Mouse (Mus musculus): Measurements from ENCODE around the gene Fxyd6. TPM values are rescaled to one million over a fixed set of nuclear protein-coding genes. Genes with fewer than 3 reads are reported as not detected.

Fxyd6 gene
- polyA plus RNA-seq, 1 experiment from 2014 or later = 293 TPM

DNA sequence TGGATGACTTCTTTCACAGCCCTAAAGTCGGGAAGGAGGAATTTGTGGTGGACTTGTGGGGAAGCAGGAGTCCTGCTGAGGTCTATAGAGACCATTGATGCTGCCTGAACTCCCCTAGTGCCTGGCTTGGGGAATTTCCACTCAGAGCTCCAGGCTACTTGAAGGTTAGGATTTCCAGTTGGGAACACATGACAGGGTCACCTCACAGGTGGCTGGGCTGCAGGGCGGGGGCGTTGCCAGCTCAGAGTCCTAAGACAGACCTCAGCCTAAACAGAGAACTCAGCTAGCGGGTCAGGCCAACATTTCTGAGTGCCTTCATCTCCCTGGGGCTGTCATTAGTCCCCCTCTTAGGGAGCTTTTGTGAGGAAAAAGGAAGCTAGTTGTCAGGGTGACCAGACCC lies 31.9 kb downstream of the Fxyd6 start:
- H3K9me3 ChIP-seq = no peaks in the 10 kb centered on the region
- no peaks in the 10 kb centered on the region for H3K36me3 ChIP-seq
- peaks cover 9% of the 10 kb centered on the region for H3K27me3 ChIP-seq
- WGBS = 48% methylated on average over 4 of the region's 4 CpGs
- ATAC-seq (ENCODE audit: low read depth) = no peak
- H3K4me1 ChIP-seq (replicated peaks) = no peaks in the 10 kb centered on the region
- no peak overlapping the region for H3K4me3 ChIP-seq
- no peak overlapping the region for H3K4me2 ChIP-seq
- H3K27ac ChIP-seq (replicated peaks) = no peak overlapping the region
- H3K9ac ChIP-seq = no peak overlapping the region

DNA sequence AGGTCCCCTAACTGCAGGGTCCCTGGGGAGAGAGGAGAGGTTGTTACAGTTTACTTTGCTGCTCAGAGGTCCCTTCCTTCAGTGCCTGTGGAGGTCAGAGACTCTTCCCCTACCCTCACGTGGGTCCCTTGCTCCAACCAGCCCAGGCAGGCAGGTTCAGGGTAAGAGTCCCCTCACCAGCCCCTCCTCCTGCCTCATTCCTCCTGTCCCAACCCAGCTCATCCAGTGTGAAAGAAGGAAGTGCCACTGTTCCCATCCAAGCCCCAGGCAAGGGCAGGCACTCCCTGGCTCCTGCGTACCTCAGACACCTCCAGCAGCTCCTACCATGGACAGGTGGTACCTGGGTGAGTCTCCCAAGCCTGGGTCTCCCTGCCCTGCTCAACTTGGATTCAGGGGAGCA lies 33.0 kb downstream of the Fxyd6 start:
- H3K4me2 ChIP-seq = no peak overlapping the region

DNA sequence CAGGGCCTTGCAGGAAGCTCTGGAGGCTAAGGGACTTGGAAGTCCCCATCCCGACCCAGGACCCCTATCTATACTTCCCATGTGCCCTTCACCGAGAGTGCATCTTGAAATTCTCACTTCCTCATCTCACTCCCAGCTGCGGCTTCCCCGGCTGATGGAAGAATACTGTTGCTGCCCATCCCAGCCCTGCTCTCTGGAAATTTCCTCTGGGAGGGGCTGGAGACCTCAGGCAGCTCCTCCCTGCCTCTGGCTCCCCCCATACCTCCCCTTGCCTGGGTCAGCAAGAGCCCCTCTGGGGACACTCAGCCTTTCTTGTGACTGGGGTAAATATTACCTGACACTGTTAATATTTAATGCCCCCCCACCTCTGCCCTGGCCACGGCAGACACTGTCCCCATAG lies 35.7 kb downstream of the Fxyd6 start:
- WGBS = 68% methylated on average over 5 of the region's 5 CpGs
- H3K4me2 ChIP-seq = no peak overlapping the region
- H3K4me1 ChIP-seq (replicated peaks) = peaks cover 11% of the 10 kb centered on the region
- no peaks in the 10 kb centered on the region for H3K9me3 ChIP-seq
- no peak for ATAC-seq (ENCODE audit: low read depth)
- H3K27ac ChIP-seq (replicated peaks) = no peak overlapping the region
- no peak overlapping the region for H3K4me3 ChIP-seq
- H3K36me3 ChIP-seq = no peaks in the 10 kb centered on the region
- peaks cover 19% of the 10 kb centered on the region for H3K27me3 ChIP-seq
- 0 out of 2 replicates have a peak overlapping the region, but pooled peaks have one; percentile 17 for H3K9ac ChIP-seq

More for the DNA sequence above, 33.0 kb downstream of the Fxyd6 start:
- peaks cover 9% of the 10 kb centered on the region for H3K27me3 ChIP-seq
- no peaks in the 10 kb centered on the region for H3K36me3 ChIP-seq
- H3K4me3 ChIP-seq = no peak overlapping the region
- H3K4me1 ChIP-seq (replicated peaks) = peaks cover 5% of the 10 kb centered on the region
- no peak for ATAC-seq (ENCODE audit: low read depth)
- WGBS = 67% methylated on average over 2 of the region's 2 CpGs
- no peaks in the 10 kb centered on the region for H3K9me3 ChIP-seq
- H3K27ac ChIP-seq (replicated peaks) = no peak overlapping the region
- H3K9ac ChIP-seq = no peak overlapping the region

DNA sequence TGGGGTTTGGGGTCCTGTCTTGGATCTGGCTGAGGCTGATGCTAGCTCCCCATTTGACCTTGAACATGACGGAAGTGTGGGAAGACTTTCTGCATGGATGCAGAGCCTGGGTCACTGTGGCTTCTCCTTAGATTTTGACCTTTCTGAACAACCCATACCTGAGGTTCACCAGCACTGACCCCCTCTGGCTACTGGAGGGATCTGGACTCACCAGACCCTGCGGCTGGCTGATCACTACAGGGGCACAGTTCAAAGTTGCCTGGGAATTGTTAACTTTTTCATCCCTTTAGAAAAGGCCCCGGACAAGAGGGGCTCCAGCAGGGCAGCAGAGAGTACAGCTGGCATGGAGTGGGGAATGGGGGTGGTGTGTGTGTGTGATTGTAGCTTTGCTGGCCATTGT lies 36.8 kb downstream of the Fxyd6 start:
- no peak for ATAC-seq (ENCODE audit: low read depth)
- Histone ChIP-seq H3K27ac (replicated peaks) (no peak overlapping the region), H3K9ac (no peak overlapping the region), H3K36me3 (no peaks in the 10 kb centered on the region), H3K4me2 (no peak overlapping the region), H3K9me3 (no peaks in the 10 kb centered on the region), H3K4me3 (no peak overlapping the region), H3K27me3 (peaks cover 19% of the 10 kb centered on the region), H3K4me1 (replicated peaks) (peaks cover 11% of the 10 kb centered on the region)
- 82% methylated on average over 3 of the region's 3 CpGs for WGBS

DNA sequence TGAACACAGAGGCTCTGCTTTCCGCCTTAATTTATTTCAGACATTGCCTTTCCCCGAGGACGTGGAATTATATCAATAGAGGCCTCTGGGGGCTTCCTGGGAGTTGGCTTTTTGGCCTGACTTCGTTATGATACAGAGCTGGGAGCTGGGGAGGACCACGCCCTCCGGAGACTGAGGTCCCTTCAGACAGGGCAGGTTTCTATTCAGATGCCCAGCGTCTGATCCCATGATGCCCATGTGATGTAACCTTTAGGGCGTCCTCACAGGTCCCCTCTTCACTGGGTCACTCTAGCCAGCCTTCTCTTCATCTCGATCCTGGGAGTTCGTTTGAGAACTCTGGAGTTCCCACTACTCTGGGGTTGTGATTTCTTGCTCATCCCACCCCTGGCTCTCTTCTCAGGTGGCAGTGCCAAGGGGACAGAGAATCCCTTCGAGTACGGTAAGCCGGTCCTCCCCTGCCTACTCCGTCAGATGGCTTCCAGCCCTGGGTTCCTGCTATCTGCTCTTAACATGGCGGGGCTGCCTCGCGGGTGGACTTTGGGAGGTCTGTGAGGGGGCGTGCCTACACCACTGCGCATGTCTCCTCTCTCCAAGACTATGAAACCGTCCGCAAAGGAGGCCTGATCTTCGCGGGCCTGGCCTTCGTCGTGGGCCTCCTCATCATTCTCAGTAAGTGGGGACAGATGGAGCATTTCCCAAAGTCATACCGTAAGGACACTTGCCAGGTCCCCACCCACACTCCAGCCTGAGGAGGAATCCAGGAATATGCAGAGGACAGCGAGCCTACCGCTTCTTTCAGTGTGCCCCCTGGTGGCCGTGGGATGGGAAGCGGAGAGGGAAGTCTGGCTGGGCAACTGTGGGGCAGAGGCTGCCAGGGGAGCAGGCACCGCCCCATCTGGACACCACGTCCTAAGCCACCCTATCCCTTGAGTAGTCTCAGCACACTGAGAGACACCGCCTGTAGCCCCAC lies 38.0 kb downstream of the Fxyd6 start:
- peak; percentile 62 for ATAC-seq (ENCODE audit: low read depth)
- Histone ChIP-seq H3K36me3 (no peaks in the 10 kb centered on the region), H3K4me1 (replicated peaks) (peaks cover 18% of the 10 kb centered on the region), H3K9ac (peak overlapping the region; percentile 53), H3K9me3 (no peaks in the 10 kb centered on the region), H3K27ac (replicated peaks) (no peak overlapping the region), H3K27me3 (peaks cover 19% of the 10 kb centered on the region), H3K4me3 (peak overlapping the region; percentile 31), H3K4me2 (peak overlapping the region; percentile 54)
- WGBS = 40% methylated on average over 33 of the region's 33 CpGs

DNA sequence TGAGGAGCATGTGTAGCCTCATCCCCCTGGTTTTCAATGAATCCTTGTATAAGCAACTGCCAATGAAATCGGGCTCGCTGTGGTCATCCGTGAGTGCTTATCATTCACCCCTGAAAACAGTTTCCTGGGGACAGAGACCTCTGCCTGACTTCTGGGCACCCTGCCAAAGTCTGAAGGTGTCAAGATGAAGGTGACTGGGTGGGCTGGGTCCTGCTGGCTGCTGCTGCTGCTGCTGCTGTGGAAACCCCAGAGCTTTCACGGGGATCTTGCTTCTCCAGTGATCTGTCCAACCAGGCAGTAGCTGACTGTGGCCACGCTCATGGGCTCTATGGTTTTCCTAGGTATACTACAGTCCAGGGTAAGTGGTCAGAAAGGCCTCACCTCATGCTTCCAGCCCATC lies 40.2 kb downstream of the Fxyd6 start:
- Histone ChIP-seq H3K27me3 (peaks cover 9% of the 10 kb centered on the region), H3K4me2 (no peak overlapping the region), H3K9ac (no peak overlapping the region), H3K27ac (replicated peaks) (no peak overlapping the region), H3K4me3 (no peak overlapping the region), H3K4me1 (replicated peaks) (peaks cover 18% of the 10 kb centered on the region), H3K36me3 (no peaks in the 10 kb centered on the region), H3K9me3 (no peaks in the 10 kb centered on the region)
- WGBS = 80% methylated on average over 5 of the region's 5 CpGs
- no peak for ATAC-seq (ENCODE audit: low read depth)

DNA sequence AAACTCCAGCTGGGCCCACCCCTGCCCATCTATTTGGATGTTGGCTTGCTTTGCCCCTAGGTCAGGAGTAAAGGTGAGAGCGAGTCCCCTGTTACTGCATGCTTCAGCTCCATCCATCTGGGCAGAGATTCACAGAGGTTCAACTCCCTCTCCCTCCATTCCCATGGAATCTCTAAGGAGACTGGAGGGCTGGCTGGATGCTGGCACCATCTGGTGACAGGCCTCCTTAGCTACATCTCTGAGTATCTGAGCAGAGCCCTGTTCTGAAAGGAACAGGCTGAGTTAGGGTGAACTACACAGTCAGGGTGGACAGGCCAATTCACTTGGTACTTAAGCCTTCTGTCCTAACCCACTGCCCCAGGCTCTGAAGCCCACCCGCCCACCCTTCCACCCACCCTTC lies 40.6 kb downstream of the Fxyd6 start:
- ATAC-seq (ENCODE audit: low read depth) = no peak
- H3K27ac ChIP-seq (replicated peaks) = no peak overlapping the region

DNA sequence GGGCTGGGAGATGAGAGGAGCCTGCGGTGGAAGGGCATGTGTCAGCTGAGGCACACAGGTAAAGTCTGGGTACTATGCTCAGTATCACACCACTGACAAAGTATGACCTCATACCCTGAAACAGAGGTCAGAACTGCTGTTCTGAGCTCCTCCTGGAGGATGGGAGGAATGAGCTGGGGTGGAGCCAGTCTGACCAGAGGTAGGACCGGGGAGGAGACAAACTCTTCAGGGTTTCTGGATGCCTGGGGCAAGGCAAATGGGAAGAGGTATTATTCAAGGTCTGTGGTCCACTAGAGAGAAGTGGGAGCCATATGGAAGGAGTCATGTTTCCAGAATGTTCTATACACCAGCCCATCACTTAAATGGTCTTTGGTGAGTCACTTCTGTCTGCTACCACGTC lies 41.1 kb downstream of the Fxyd6 start:
- WGBS = 82% methylated on average over 3 of the region's 3 CpGs

More for the DNA sequence above, 40.6 kb downstream of the Fxyd6 start:
- Histone ChIP-seq H3K9me3 (no peaks in the 10 kb centered on the region), H3K4me1 (replicated peaks) (peaks cover 18% of the 10 kb centered on the region), H3K9ac (no peak overlapping the region), H3K4me3 (no peak overlapping the region), H3K4me2 (no peak overlapping the region), H3K36me3 (no peaks in the 10 kb centered on the region), H3K27me3 (peaks cover 9% of the 10 kb centered on the region)
- 85% methylated on average over 2 of the region's 2 CpGs for WGBS

DNA sequence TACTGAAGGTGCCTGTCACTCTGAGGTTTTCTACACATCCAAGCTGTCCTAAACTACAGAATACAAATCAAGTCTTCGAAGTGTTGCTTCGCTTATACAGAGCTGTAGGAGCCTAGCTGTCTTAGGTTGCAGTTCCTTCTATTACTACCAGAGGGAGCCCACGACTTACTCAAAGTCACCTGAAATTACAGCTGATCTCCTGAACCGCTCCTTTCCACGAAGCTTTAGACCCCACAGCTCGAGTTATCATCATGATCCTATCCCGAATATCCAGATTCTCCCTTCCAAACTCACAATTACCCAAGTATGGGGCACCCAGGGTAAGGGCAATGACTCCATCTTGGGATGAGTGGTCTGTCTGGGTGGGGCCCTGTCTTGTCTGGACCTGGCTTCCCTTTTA lies 41.8 kb downstream of the Fxyd6 start:
- Histone ChIP-seq H3K9me3 (no peaks in the 10 kb centered on the region), H3K4me3 (no peak overlapping the region), H3K27ac (replicated peaks) (0 out of 2 replicates have a peak overlapping the region, but pooled peaks have one; percentile 20), H3K27me3 (peaks cover 9% of the 10 kb centered on the region), H3K9ac (no peak overlapping the region; the same call in 1 of the 2 replicates), H3K4me2 (peak overlapping the region; percentile 37), H3K36me3 (no peaks in the 10 kb centered on the region), H3K4me1 (replicated peaks) (peaks cover 18% of the 10 kb centered on the region)
- ATAC-seq (ENCODE audit: low read depth) = peak; percentile 41
- WGBS = 25% methylated on average over 7 of the region's 7 CpGs

More for the DNA sequence above, 41.1 kb downstream of the Fxyd6 start:
- Histone ChIP-seq H3K4me2 (no peak overlapping the region), H3K4me1 (replicated peaks) (peaks cover 18% of the 10 kb centered on the region), H3K4me3 (no peak overlapping the region), H3K9ac (no peak overlapping the region), H3K27ac (replicated peaks) (no peak overlapping the region), H3K36me3 (no peaks in the 10 kb centered on the region), H3K27me3 (peaks cover 9% of the 10 kb centered on the region), H3K9me3 (no peaks in the 10 kb centered on the region)
- no peak for ATAC-seq (ENCODE audit: low read depth)

DNA sequence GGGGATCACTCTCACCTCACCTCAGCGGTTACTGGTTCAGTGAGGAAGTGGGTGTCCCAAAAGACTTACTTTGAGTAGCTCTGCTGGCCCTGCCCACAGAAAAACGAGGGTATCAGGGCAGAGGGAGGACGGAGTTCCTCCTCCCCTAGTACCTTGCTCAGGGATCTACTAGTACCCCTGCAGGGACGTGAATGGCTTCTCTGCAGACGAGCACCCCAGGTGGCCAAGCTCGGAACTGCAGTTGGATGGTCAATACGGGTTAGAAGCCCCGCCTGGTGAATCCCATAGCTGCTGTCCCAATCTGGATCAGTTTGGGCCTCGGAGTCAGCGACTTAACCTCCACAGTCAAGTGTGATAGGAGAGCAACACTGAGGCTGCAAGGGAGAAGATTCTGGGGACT lies 42.3 kb downstream of the Fxyd6 start:
- H3K4me3 ChIP-seq = no peak overlapping the region
- ATAC-seq (ENCODE audit: low read depth) = peak; percentile 37; the same call in 1 of the 2 replicates
- WGBS = 9% methylated on average over 10 of the region's 10 CpGs
- peaks cover 18% of the 10 kb centered on the region for H3K4me1 ChIP-seq (replicated peaks)
- H3K4me2 ChIP-seq = peak overlapping the region; percentile 37
- 0 out of 2 replicates have a peak overlapping the region, but pooled peaks have one; percentile 20 for H3K27ac ChIP-seq (replicated peaks)
- peaks cover 9% of the 10 kb centered on the region for H3K27me3 ChIP-seq
- no peaks in the 10 kb centered on the region for H3K36me3 ChIP-seq
- no peaks in the 10 kb centered on the region for H3K9me3 ChIP-seq
- no peak overlapping the region; the same call in 1 of the 2 replicates for H3K9ac ChIP-seq

DNA sequence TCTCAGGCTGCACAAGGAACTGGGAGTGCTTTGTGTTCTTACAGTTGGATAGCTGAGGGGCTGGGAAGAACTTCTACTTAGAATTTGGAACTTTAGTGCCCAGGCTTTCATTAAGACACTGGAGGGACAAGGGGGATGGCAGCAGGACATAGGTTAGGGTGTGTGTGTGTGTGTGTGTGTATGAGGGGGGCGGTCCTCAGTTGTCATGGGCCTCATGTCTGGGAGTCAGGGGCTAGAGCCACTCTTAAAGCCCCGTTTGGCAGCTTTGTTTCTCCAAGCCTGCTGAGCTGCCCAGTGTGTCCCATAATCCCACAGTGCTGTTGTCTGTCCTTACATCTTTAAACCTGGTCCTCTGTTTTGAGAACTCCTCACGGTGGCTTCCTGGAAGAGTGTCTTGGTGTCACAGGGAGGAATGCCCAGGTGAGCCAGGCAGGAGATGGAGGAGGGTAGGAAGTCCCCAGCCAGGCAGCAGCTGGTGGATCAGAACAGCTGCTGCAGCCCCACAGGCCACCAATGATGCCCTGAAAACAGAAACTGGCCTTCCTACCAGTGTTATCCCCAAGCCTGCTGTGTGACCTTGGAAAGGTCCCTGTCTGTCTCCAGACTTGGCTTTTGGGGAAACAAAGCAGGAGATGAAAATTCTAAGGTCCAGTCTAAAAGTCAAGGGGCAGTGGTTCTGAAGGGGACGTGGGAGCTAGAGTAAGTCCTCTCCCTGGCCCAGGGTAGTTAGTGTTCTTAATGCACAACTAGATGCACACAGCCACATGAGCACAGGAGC lies 42.9 kb downstream of the Fxyd6 start:
- Histone ChIP-seq H3K4me3 (no peak overlapping the region), H3K9ac (no peak overlapping the region), H3K9me3 (no peaks in the 10 kb centered on the region), H3K36me3 (no peaks in the 10 kb centered on the region), H3K27ac (replicated peaks) (no peak overlapping the region), H3K27me3 (peaks cover 9% of the 10 kb centered on the region), H3K4me1 (replicated peaks) (peaks cover 13% of the 10 kb centered on the region), H3K4me2 (no peak overlapping the region)
- ATAC-seq (ENCODE audit: low read depth) = no peak
- 83% methylated on average over 4 of the region's 4 CpGs for WGBS
